Mouse (Mus musculus): ENCODE results near the gene Gm17521.
"Not testable (repeated sequence)": the region's sequence is repeated elsewhere in the genome, so short reads cannot be mapped to it uniquely, and the experiment has no call there.

Gene Gm17521

DNA sequence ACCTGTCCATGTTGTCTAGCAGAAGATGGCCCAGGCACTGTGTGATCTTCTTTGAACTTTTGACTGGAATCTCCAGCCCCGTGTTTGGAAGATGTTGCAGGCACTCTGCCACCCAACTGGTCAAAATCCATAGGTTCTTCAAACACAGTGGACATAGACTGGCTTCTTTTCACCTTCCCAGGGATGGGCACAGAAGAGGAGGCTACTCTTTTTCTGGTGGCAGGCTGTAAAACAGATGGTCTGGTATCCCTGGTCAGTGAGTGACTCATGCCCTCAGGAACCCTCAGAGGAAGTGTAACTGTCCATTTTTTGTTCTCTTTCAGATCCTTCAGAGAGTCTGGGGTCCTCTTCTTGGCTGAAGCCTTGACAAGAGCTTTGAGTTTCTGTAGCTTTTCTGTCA is at the start of gene Gm17521:
Gm17521 (minus strand) TSS at position 101 of the 400 bp plus-strand sequence.
- not testable (repeated sequence) for DNase-seq (ENCODE audit: extremely low read depth, low read depth)

DNA sequence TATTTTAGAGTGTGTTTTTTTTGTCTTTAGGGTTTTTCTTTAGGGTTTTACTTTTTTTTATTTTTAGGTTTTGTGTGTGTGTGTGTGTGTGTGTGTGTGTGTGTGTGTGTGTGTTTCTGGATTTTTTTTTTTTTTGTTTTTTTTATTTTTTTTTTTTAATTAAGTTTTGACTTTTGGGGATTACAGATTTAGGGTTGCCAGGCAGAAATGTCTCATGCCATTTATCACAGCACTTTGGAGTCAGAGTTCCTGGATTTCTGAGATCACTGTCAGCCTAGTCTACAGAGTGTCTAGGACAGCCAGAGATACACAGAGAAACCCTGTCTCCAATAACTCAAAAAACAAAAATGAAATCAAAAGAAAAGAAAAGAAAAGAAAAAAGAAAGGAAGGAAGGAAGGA is 14.5 kb upstream of the Gm17521 start:
- no peak for DNase-seq (ENCODE audit: extremely low read depth, low read depth)

DNA sequence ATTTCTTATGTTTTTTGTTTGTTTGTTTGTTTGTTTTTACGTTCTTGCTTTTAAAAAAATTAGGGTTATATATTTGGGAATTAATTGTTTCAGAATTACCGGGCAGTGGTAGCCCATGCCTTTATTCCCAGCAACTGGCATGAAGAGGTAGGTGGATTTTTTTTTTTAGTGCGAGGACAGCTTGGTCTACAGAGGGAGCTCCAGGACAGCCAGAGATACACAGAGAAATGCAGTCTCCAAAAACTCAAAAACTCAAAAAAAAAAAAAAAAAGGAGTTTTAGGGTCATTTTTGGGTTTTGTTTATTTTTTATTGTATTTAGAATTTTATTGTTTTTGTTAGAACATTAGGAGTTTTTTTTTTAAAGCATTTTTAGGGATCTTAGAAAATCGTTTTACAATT is 14.0 kb upstream of the Gm17521 start:
- no peak for DNase-seq (ENCODE audit: extremely low read depth, low read depth)

Measured in MEL-GATA-1-ER (cell line).